Mouse (Mus musculus): ENCODE results near the gene Dhdh. TPM values are rescaled to one million over a fixed set of nuclear protein-coding genes. Genes with fewer than 3 reads are reported as not detected.

Dhdh gene
- total and polyA plus RNA-seq, 2 experiments = 37.7 to 73.7 TPM

GRCm38 (mm10) chr7:45456721-45457203 is 31.8 kb downstream of the Dhdh start:
- peaks cover 13% of the 10 kb centered on the region for H3K36me3 ChIP-seq (ENCODE audit: control insufficient read depth, insufficient read depth, low read length)
- no peak overlapping the region; the same call in 1 of the 2 replicates for H3K4me3 ChIP-seq (ENCODE audit: insufficient read depth, low read depth, low read length)
- peaks cover 11% of the 10 kb centered on the region; the same call in 1 of the 2 replicates for H3K4me1 ChIP-seq (ENCODE audit: control insufficient read depth, insufficient read depth, low read length)
- H3K9ac ChIP-seq (ENCODE audit: low read depth, low read length) = peak overlapping the region; percentile 33
- H3K79me2 ChIP-seq (ENCODE audit: control insufficient read depth, insufficient read depth, low read length) = peaks cover 7% of the 10 kb centered on the region
- TF ChIP-seq POLR2A (IDR thresholded peaks at IDR 0.05; ENCODE audit: extremely low read depth, insufficient read depth, low read length) (no peak; the same call in 1 of the 2 replicates), CTCF (IDR thresholded peaks at IDR 0.05; ENCODE audit: low read depth, low read length) (no peak)
- no peak for DNase-seq (ENCODE audit: extremely low read depth, low read depth, low spot score)
- H3K27me3 ChIP-seq (ENCODE audit: control insufficient read depth, insufficient read depth, low read length) = no peaks in the 10 kb centered on the region
- 12% methylated on average over 9 of the region's 9 CpGs for WGBS
- H3K27ac ChIP-seq (replicated peaks; ENCODE audit: insufficient read depth, low read depth, low read length) = peak overlapping the region; percentile 84

GRCm38 (mm10) chr7:45455932-45456696 is 32.5 kb downstream of the Dhdh start:
- no peak overlapping the region for H3K4me3 ChIP-seq (ENCODE audit: insufficient read depth, low read depth, low read length)
- H3K27me3 ChIP-seq (ENCODE audit: control insufficient read depth, insufficient read depth, low read length) = no peaks in the 10 kb centered on the region
- 58% methylated on average over 13 of the region's 13 CpGs for WGBS
- H3K4me1 ChIP-seq (ENCODE audit: control insufficient read depth, insufficient read depth, low read length) = peaks cover 10% of the 10 kb centered on the region; the same call in 1 of the 2 replicates
- peak overlapping the region; percentile 84 for H3K27ac ChIP-seq (replicated peaks; ENCODE audit: insufficient read depth, low read depth, low read length)
- DNase-seq (ENCODE audit: extremely low read depth, low read depth, low spot score) = peak; percentile 47
- H3K36me3 ChIP-seq (ENCODE audit: control insufficient read depth, insufficient read depth, low read length) = peaks cover 13% of the 10 kb centered on the region
- no peak for TF ChIP-seq CTCF (IDR thresholded peaks at IDR 0.05; ENCODE audit: low read depth, low read length)
- TF ChIP-seq POLR2A (IDR thresholded peaks at IDR 0.05; ENCODE audit: extremely low read depth, insufficient read depth, low read length) = peak; percentile 15; the same call in 1 of the 2 replicates
- peaks cover 7% of the 10 kb centered on the region for H3K79me2 ChIP-seq (ENCODE audit: control insufficient read depth, insufficient read depth, low read length)
- peak overlapping the region; percentile 33 for H3K9ac ChIP-seq (ENCODE audit: low read depth, low read length)

- TF ChIP-seq CTCF (IDR thresholded peaks at IDR 0.05; ENCODE audit: low read depth, low read length) = no peak
- TF ChIP-seq POLR2A (IDR thresholded peaks at IDR 0.05; ENCODE audit: extremely low read depth, insufficient read depth, low read length) = no peak
- H3K79me2 ChIP-seq (ENCODE audit: control insufficient read depth, insufficient read depth, low read length) = peaks cover 7% of the 10 kb centered on the region
- H3K4me1 ChIP-seq (ENCODE audit: control insufficient read depth, insufficient read depth, low read length) = peaks cover 7% of the 10 kb centered on the region; the same call in 1 of the 2 replicates
- no peak overlapping the region for H3K27ac ChIP-seq (replicated peaks; ENCODE audit: insufficient read depth, low read depth, low read length)
- WGBS = 92% methylated on average over 15 of the region's 15 CpGs
- DNase-seq (ENCODE audit: extremely low read depth, low read depth, low spot score) = no peak
- H3K4me3 ChIP-seq (ENCODE audit: insufficient read depth, low read depth, low read length) = no peak overlapping the region
- H3K27me3 ChIP-seq (ENCODE audit: control insufficient read depth, insufficient read depth, low read length) = no peaks in the 10 kb centered on the region
- peaks cover 13% of the 10 kb centered on the region for H3K36me3 ChIP-seq (ENCODE audit: control insufficient read depth, insufficient read depth, low read length)
- no peak overlapping the region for H3K9ac ChIP-seq (ENCODE audit: low read depth, low read length)
Observed at GRCm38 (mm10) chr7:45454971-45455370, 33.6 kb downstream of the Dhdh start.

DNA sequence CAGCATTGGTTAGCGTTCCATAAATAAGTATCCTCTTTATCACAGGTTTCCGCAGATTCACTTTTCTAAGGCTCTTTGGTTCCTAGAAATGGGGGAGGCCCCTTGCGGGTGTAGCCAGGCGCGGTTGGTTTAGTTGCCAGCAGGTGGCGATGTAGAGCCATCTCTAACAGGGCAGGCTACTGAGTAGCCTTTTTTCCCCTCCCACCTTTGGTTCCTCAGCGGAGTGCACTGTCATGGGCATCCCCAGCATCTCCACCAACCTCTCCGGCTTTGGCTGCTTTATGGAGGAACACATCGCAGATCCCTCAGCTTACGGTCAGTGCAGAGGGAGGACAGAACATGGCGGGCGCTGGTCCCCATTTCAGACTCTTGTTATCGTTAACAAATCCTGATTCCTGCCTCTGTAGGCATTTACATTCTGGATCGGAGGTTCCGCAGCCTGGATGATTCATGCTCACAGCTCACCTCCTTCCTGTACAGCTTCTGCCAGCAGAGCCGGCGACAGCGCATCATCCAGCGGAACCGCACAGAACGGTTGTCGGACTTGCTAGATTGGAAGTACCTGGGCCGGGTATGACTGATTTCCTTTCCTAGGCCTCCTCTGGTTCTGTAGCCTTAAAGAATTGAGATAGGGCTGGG is 37.1 kb downstream of the Dhdh start:
- Histone ChIP-seq H3K79me2 (ENCODE audit: control insufficient read depth, insufficient read depth, low read length) (no peaks in the 10 kb centered on the region), H3K27me3 (ENCODE audit: control insufficient read depth, insufficient read depth, low read length) (no peaks in the 10 kb centered on the region), H3K4me1 (ENCODE audit: control insufficient read depth, insufficient read depth, low read length) (peaks cover 5% of the 10 kb centered on the region; the same call in 1 of the 2 replicates), H3K36me3 (ENCODE audit: control insufficient read depth, insufficient read depth, low read length) (no peaks in the 10 kb centered on the region), H3K9ac (ENCODE audit: low read depth, low read length) (no peak overlapping the region), H3K27ac (replicated peaks; ENCODE audit: insufficient read depth, low read depth, low read length) (no peak overlapping the region), H3K4me3 (ENCODE audit: insufficient read depth, low read depth, low read length) (no peak overlapping the region)
- 59% methylated on average over 23 of the region's 23 CpGs for WGBS
- TF ChIP-seq POLR2A (IDR thresholded peaks at IDR 0.05; ENCODE audit: extremely low read depth, insufficient read depth, low read length) = no peak
- peak; percentile 91 for TF ChIP-seq CTCF (IDR thresholded peaks at IDR 0.05; ENCODE audit: low read depth, low read length)
- DNase-seq (ENCODE audit: extremely low read depth, low read depth, low spot score) = peak; percentile 36

DNA sequence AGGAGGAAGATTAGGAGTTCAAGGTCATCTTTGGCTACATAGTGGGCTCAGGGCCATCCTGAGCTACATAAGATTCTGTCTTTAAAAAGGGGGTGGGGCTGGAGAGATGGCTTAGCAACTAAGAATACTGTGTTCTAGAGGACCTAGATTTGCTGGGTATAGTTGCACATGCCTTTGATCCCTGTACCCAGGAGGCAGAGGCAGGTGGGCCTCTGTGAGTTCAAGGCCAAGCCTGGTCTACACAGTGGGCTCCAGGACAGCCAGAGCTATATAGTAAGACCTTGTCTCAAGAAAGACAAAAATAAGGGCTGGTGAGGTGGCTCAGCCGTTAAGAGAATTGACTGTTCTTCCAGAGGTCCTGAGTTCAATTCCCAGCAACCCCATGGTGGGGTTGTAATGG is 38.6 kb downstream of the Dhdh start:
- H3K9ac ChIP-seq (ENCODE audit: low read depth, low read length) = no peak overlapping the region
- H3K27me3 ChIP-seq (ENCODE audit: control insufficient read depth, insufficient read depth, low read length) = no peaks in the 10 kb centered on the region
- no peaks in the 10 kb centered on the region for H3K79me2 ChIP-seq (ENCODE audit: control insufficient read depth, insufficient read depth, low read length)
- no peak overlapping the region for H3K4me3 ChIP-seq (ENCODE audit: insufficient read depth, low read depth, low read length)
- TF ChIP-seq CTCF (IDR thresholded peaks at IDR 0.05; ENCODE audit: low read depth, low read length) (no peak), POLR2A (IDR thresholded peaks at IDR 0.05; ENCODE audit: extremely low read depth, insufficient read depth, low read length) (no peak)
- DNase-seq (ENCODE audit: extremely low read depth, low read depth, low spot score) = no peak
- no peak overlapping the region for H3K27ac ChIP-seq (replicated peaks; ENCODE audit: insufficient read depth, low read depth, low read length)
- 88% methylated on average over 1 of the region's 1 CpGs for WGBS
- H3K4me1 ChIP-seq (ENCODE audit: control insufficient read depth, insufficient read depth, low read length) = no peaks in the 10 kb centered on the region
- no peaks in the 10 kb centered on the region; the same call in 1 of the 2 replicates for H3K36me3 ChIP-seq (ENCODE audit: control insufficient read depth, insufficient read depth, low read length)

All from liver, adult 2 months (tissue).